Mouse (Mus musculus): ENCODE data around the gene Tbx2.

DNA sequence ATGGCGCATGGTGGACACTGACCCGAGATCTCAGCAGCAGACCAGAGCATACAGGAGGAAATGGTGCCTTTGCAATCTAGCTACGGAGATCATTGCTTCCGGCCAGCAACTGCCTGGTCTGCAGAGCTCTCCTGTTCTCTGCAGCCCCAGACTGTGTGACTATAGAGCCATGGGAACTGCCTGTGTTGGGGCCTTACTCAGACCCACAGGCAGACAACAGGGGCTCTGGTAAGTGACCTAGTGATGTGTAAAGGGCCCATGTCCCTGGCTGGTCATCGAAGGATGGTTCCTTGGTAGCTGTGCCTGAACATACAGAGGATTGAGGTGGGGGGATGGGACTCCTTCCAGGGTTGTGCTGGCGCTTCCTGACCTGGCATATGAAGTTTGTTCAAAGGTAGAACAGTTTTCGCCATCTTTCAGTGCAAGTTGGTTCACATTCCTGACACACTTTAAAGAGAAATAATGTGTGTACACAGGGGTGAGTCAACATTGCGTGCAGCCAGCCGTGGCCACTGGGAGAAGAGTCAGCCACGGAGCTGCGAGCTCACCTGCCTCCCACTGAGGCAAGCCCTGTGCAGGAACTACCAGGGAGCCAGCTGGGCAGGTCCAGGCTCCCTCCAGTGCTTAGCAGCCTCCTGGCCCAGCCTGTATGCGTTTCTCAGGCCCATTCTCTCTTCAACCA lies 39.7 kb upstream of the Tbx2 start:
- no peak for TF ChIP-seq CTCF (IDR thresholded peaks at IDR 0.05; ENCODE audit: extremely low read depth, insufficient read length, insufficient replicate concordance, low read depth, low read length)
- no peak for TF ChIP-seq POLR2A (IDR thresholded peaks at IDR 0.05; ENCODE audit: low read depth, low read length)

Data from small intestine, adult 2 months (tissue).